Mouse (Mus musculus) megakaryocyte, adult 5-6 weeks (primary cell): ENCODE data around the gene Lrrc28. TPM values are rescaled to one million over a fixed set of nuclear protein-coding genes. Genes with fewer than 3 reads are reported as not detected.
A peak's percentile ranks its signal among the peaks of the same experiment; 100 is the strongest.

Experiments
- ATAC-seq: 2 replicates; pipeline ENCODE4 v1.8.0; 2016; ENCODE audit warnings: mild to moderate bottlenecking, inconsistent platforms; ENCODE audit not compliant: poor library complexity, severe bottlenecking
- total RNA-seq, 2 experiments: library from RNA; stranded (forward) in 1 of 2; stranded (reverse) in 1 of 2; fragments of 153-499, 151-499 nt in 1 of 2; fragments of 221-1000, 200-1000 nt in 1 of 2; gene quantifications; 2 replicates each; pipeline versions ENCODE4 v1.2.3 to v1.2.4; 2015 to 2017

The Lrrc28 gene
- total RNA-seq, 2 experiments from 2014 or later = 9.0 to 10.2 TPM

- no peak for ATAC-seq
These were observed 1.1 kb upstream of the Lrrc28 start for GRCm38 (mm10) chr7:67646131-67646530.

GRCm38 (mm10) chr7:67645681-67646014 lies 580 bp upstream of the Lrrc28 start:
- ATAC-seq = peak; percentile 39

- no peak for ATAC-seq
These were observed 777 bp downstream of the Lrrc28 start for GRCm38 (mm10) chr7:67644291-67644690.

- no peak for ATAC-seq
These were observed 2.1 kb downstream of the Lrrc28 start for GRCm38 (mm10) chr7:67642955-67643354.

- ATAC-seq = no peak
These were observed 6.1 kb downstream of the Lrrc28 start for GRCm38 (mm10) chr7:67639006-67639405.

- no peak for ATAC-seq
These were observed 8.9 kb downstream of the Lrrc28 start for GRCm38 (mm10) chr7:67636161-67636560.

GRCm38 (mm10) chr7:67634210-67634609 lies 10.9 kb downstream of the Lrrc28 start:
- no peak for ATAC-seq

GRCm38 (mm10) chr7:67632380-67632779 lies 12.7 kb downstream of the Lrrc28 start:
- ATAC-seq = no peak

GRCm38 (mm10) chr7:67630817-67631216 lies 14.3 kb downstream of the Lrrc28 start:
- peak; percentile 99 for ATAC-seq

- ATAC-seq = no peak
These were observed 15.4 kb downstream of the Lrrc28 start for GRCm38 (mm10) chr7:67629681-67630080.

- no peak for ATAC-seq
These were observed 18.4 kb downstream of the Lrrc28 start for GRCm38 (mm10) chr7:67626671-67627070.

GRCm38 (mm10) chr7:67622151-67622550 lies 22.9 kb downstream of the Lrrc28 start:
- no peak for ATAC-seq

- ATAC-seq = no peak
These were observed 25.2 kb downstream of the Lrrc28 start for GRCm38 (mm10) chr7:67619836-67620235.

GRCm38 (mm10) chr7:67618316-67618715 lies 26.8 kb downstream of the Lrrc28 start:
- no peak for ATAC-seq

GRCm38 (mm10) chr7:67617646-67618045 lies 27.4 kb downstream of the Lrrc28 start:
- no peak for ATAC-seq

GRCm38 (mm10) chr7:67616890-67617289 lies 28.2 kb downstream of the Lrrc28 start:
- ATAC-seq = no peak

GRCm38 (mm10) chr7:67614464-67614861 lies 30.6 kb downstream of the Lrrc28 start:
- ATAC-seq = peak; percentile 88

GRCm38 (mm10) chr7:67613795-67614463 lies 31.1 kb downstream of the Lrrc28 start:
- peak; percentile 62 for ATAC-seq

- no peak for ATAC-seq
These were observed 36.6 kb downstream of the Lrrc28 start for GRCm38 (mm10) chr7:67608348-67609024.

GRCm38 (mm10) chr7:67607669-67608347 lies 37.3 kb downstream of the Lrrc28 start:
- ATAC-seq = no peak

GRCm38 (mm10) chr7:67606250-67606649 lies 38.8 kb downstream of the Lrrc28 start:
- ATAC-seq = no peak

GRCm38 (mm10) chr7:67605114-67605513 lies 40.0 kb downstream of the Lrrc28 start:
- no peak for ATAC-seq
